Mouse (Mus musculus): ENCODE measurements around the gene Gsg1. TPM values are rescaled to one million over a fixed set of nuclear protein-coding genes. Genes with fewer than 3 reads are reported as not detected.

The Gsg1 gene
- polyA plus RNA-seq, 1 experiment = not detected

GRCm38 (mm10) chr6:135252728-135253077 lies 1.4 kb downstream of the Gsg1 start:
- H3K36me3 ChIP-seq (ENCODE audit: control insufficient read depth, insufficient read depth, low read length, poor library complexity, severe bottlenecking) = no peaks in the 10 kb centered on the region
- H3K9me3 ChIP-seq (replicated peaks; ENCODE audit: control insufficient read depth, insufficient read depth, low read length, poor library complexity, severe bottlenecking) = peaks cover 3% of the 10 kb centered on the region; the same call in 1 of the 2 replicates
- H3K9ac ChIP-seq (ENCODE audit: low read depth, poor library complexity, severe bottlenecking) = no peak overlapping the region
- H3K4me1 ChIP-seq (ENCODE audit: control insufficient read depth, insufficient read depth, low read length) = peaks cover 3% of the 10 kb centered on the region
- H3K27ac ChIP-seq (ENCODE audit: insufficient read depth, low read length) = no peak overlapping the region
- TF ChIP-seq CTCF (IDR thresholded peaks at IDR 0.05; ENCODE audit: low read depth, low read length) = no peak
- peak; percentile 30; the same call in 1 of the 2 replicates for TF ChIP-seq EP300 (IDR thresholded peaks at IDR 0.05; ENCODE audit: insufficient read depth, low read depth, low read length)
- no peak for TF ChIP-seq POLR2A (IDR thresholded peaks at IDR 0.05; ENCODE audit: insufficient read depth, low read length)
- H3K27me3 ChIP-seq (ENCODE audit: control insufficient read depth, insufficient read depth, low read length, poor library complexity, severe bottlenecking) = no peaks in the 10 kb centered on the region
- H3K4me3 ChIP-seq (ENCODE audit: low read depth, low read length) = no peak overlapping the region

- no peak overlapping the region for H3K27ac ChIP-seq (ENCODE audit: insufficient read depth, low read length)
- H3K36me3 ChIP-seq (ENCODE audit: control insufficient read depth, insufficient read depth, low read length, poor library complexity, severe bottlenecking) = no peaks in the 10 kb centered on the region
- H3K9ac ChIP-seq (ENCODE audit: low read depth, poor library complexity, severe bottlenecking) = no peak overlapping the region
- TF ChIP-seq CTCF (IDR thresholded peaks at IDR 0.05; ENCODE audit: low read depth, low read length) = no peak
- no peak for TF ChIP-seq POLR2A (IDR thresholded peaks at IDR 0.05; ENCODE audit: insufficient read depth, low read length)
- TF ChIP-seq EP300 (IDR thresholded peaks at IDR 0.05; ENCODE audit: insufficient read depth, low read depth, low read length) = no peak
- H3K4me3 ChIP-seq (ENCODE audit: low read depth, low read length) = no peak overlapping the region
- peaks cover 3% of the 10 kb centered on the region; the same call in 1 of the 2 replicates for H3K9me3 ChIP-seq (replicated peaks; ENCODE audit: control insufficient read depth, insufficient read depth, low read length, poor library complexity, severe bottlenecking)
- no peaks in the 10 kb centered on the region for H3K27me3 ChIP-seq (ENCODE audit: control insufficient read depth, insufficient read depth, low read length, poor library complexity, severe bottlenecking)
- H3K4me1 ChIP-seq (ENCODE audit: control insufficient read depth, insufficient read depth, low read length) = peaks cover 3% of the 10 kb centered on the region
Measured at GRCm38 (mm10) chr6:135251849-135252727, 2.1 kb downstream of the Gsg1 start.

GRCm38 (mm10) chr6:135250926-135251699 lies 3.0 kb downstream of the Gsg1 start:
- Histone ChIP-seq H3K27me3 (ENCODE audit: control insufficient read depth, insufficient read depth, low read length, poor library complexity, severe bottlenecking) (no peaks in the 10 kb centered on the region), H3K36me3 (ENCODE audit: control insufficient read depth, insufficient read depth, low read length, poor library complexity, severe bottlenecking) (no peaks in the 10 kb centered on the region), H3K27ac (ENCODE audit: insufficient read depth, low read length) (no peak overlapping the region), H3K9ac (ENCODE audit: low read depth, poor library complexity, severe bottlenecking) (no peak overlapping the region), H3K4me1 (ENCODE audit: control insufficient read depth, insufficient read depth, low read length) (peaks cover 3% of the 10 kb centered on the region), H3K9me3 (replicated peaks; ENCODE audit: control insufficient read depth, insufficient read depth, low read length, poor library complexity, severe bottlenecking) (peaks cover 2% of the 10 kb centered on the region; the same call in 1 of the 2 replicates), H3K4me3 (ENCODE audit: low read depth, low read length) (no peak overlapping the region)
- TF ChIP-seq POLR2A (IDR thresholded peaks at IDR 0.05; ENCODE audit: insufficient read depth, low read length) (no peak), CTCF (IDR thresholded peaks at IDR 0.05; ENCODE audit: low read depth, low read length) (no peak), EP300 (IDR thresholded peaks at IDR 0.05; ENCODE audit: insufficient read depth, low read depth, low read length) (no peak)

- no peaks in the 10 kb centered on the region for H3K27me3 ChIP-seq (ENCODE audit: control insufficient read depth, insufficient read depth, low read length, poor library complexity, severe bottlenecking)
- H3K36me3 ChIP-seq (ENCODE audit: control insufficient read depth, insufficient read depth, low read length, poor library complexity, severe bottlenecking) = no peaks in the 10 kb centered on the region
- no peak overlapping the region for H3K27ac ChIP-seq (ENCODE audit: insufficient read depth, low read length)
- H3K4me1 ChIP-seq (ENCODE audit: control insufficient read depth, insufficient read depth, low read length) = peaks cover 3% of the 10 kb centered on the region
- no peak overlapping the region for H3K9ac ChIP-seq (ENCODE audit: low read depth, poor library complexity, severe bottlenecking)
- H3K4me3 ChIP-seq (ENCODE audit: low read depth, low read length) = no peak overlapping the region
- TF ChIP-seq CTCF (IDR thresholded peaks at IDR 0.05; ENCODE audit: low read depth, low read length) (peak; percentile 87), POLR2A (IDR thresholded peaks at IDR 0.05; ENCODE audit: insufficient read depth, low read length) (no peak), EP300 (IDR thresholded peaks at IDR 0.05; ENCODE audit: insufficient read depth, low read depth, low read length) (no peak)
- H3K9me3 ChIP-seq (replicated peaks; ENCODE audit: control insufficient read depth, insufficient read depth, low read length, poor library complexity, severe bottlenecking) = no peaks in the 10 kb centered on the region
Measured at GRCm38 (mm10) chr6:135249846-135250531, 4.2 kb downstream of the Gsg1 start.

DNA sequence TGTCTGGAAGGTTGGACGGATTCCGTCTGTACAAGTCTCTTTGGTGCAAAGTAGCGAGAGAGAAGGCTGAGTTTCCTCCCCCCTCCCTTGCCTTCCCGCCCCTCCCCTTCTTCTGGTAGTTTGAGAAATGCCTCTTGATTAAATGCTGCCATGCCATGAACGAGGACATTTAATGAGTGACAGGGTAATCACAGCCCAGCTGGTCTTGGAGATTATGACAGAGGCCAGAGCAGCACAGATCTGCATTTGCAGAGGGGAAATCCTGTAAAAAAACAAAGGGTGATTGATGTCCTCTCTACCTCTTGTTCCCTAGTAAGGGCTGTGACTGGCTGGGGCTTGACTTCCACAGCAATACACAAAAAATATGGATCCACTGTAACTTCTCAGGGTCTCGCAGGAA lies 6.3 kb downstream of the Gsg1 start:
- H3K4me3 ChIP-seq (ENCODE audit: low read depth, low read length) = no peak overlapping the region
- H3K9me3 ChIP-seq (replicated peaks; ENCODE audit: control insufficient read depth, insufficient read depth, low read length, poor library complexity, severe bottlenecking) = no peaks in the 10 kb centered on the region
- TF ChIP-seq EP300 (IDR thresholded peaks at IDR 0.05; ENCODE audit: insufficient read depth, low read depth, low read length) = no peak
- TF ChIP-seq POLR2A (IDR thresholded peaks at IDR 0.05; ENCODE audit: insufficient read depth, low read length) = no peak
- no peak for TF ChIP-seq CTCF (IDR thresholded peaks at IDR 0.05; ENCODE audit: low read depth, low read length)
- H3K4me1 ChIP-seq (ENCODE audit: control insufficient read depth, insufficient read depth, low read length) = peaks cover 3% of the 10 kb centered on the region
- no peak overlapping the region for H3K27ac ChIP-seq (ENCODE audit: insufficient read depth, low read length)
- no peaks in the 10 kb centered on the region for H3K27me3 ChIP-seq (ENCODE audit: control insufficient read depth, insufficient read depth, low read length, poor library complexity, severe bottlenecking)
- H3K36me3 ChIP-seq (ENCODE audit: control insufficient read depth, insufficient read depth, low read length, poor library complexity, severe bottlenecking) = no peaks in the 10 kb centered on the region
- H3K9ac ChIP-seq (ENCODE audit: low read depth, poor library complexity, severe bottlenecking) = no peak overlapping the region
